Mouse (Mus musculus) kidney, adult 2 months (tissue): Measurements from ENCODE around the gene Gm11938. TPM values are rescaled to one million over a fixed set of nuclear protein-coding genes. Genes with fewer than 3 reads are reported as not detected.

Experiments
- DNase-seq: peaks from one replicate; pipeline ENCODE4 v3.0.0; 2021
- H3K27ac ChIP-seq: fragments of 200-500 bp; 2 replicates; pipeline ENCODE4 v1.5.1; 2012; ENCODE audit warnings: low read depth, low read length, control low read depth, inconsistent platforms; ENCODE audit not compliant: insufficient read depth
- H3K27me3 ChIP-seq: fragments of 200-500 bp; replicated peaks from 2 replicates; pipeline ENCODE4 v1.6.1; 2012; ENCODE audit warnings: mild to moderate bottlenecking, moderate library complexity, low read length, inconsistent platforms; ENCODE audit not compliant: control insufficient read depth, insufficient read depth
- H3K36me3 ChIP-seq: fragments of 200-500 bp; 2 replicates; pipeline ENCODE4 v1.6.1; 2012; ENCODE audit warnings: mild to moderate bottlenecking, moderate library complexity, low read length, inconsistent platforms; ENCODE audit not compliant: control insufficient read depth, insufficient read depth
- H3K4me1 ChIP-seq: fragments of 200-500 bp; 2 replicates; pipeline ENCODE4 v1.6.1; 2011; ENCODE audit warnings: low read length; ENCODE audit not compliant: control insufficient read depth, insufficient read depth
- H3K4me3 ChIP-seq: fragments of 200-500 bp; 2 replicates; pipeline ENCODE4 v1.5.1; 2011; ENCODE audit warnings: mild to moderate bottlenecking, low read depth, low read length, control low read depth; ENCODE audit not compliant: insufficient read depth
- CTCF ChIP-seq: fragments of 200-500 bp; conservative IDR thresholded peaks from 2 replicates; pipeline ENCODE4 v1.5.1; 2011; ENCODE audit warnings: low read depth, mild to moderate bottlenecking, control low read depth, low read length, moderate library complexity, mixed read lengths; ENCODE audit not compliant: insufficient read depth, insufficient read length
- POLR2A ChIP-seq: fragments of 200-500 bp; IDR thresholded peaks from one replicate; pipeline ENCODE4 v1.6.1; 2011; ENCODE audit warnings: low read depth, low read length, control low read depth
- WGBS: fragments of 180-500 bp; shearing (Covaris S2); methylation state at CpG from one replicate; pipeline ENCODE4 v1.1.7; 2018; 5-methylcytosine and 5-hydroxymethylcytosine counted together
- polyA plus RNA-seq: library from polyadenylated mRNA; depleted of rRNA; stranded (reverse); fragments of >200 nt; gene quantifications from 2 replicates; pipeline ENCODE4 v1.2.3, GENCODE M21; 2012

Gm11938 gene
- polyA plus RNA-seq, 1 experiment = not detected

DNA sequence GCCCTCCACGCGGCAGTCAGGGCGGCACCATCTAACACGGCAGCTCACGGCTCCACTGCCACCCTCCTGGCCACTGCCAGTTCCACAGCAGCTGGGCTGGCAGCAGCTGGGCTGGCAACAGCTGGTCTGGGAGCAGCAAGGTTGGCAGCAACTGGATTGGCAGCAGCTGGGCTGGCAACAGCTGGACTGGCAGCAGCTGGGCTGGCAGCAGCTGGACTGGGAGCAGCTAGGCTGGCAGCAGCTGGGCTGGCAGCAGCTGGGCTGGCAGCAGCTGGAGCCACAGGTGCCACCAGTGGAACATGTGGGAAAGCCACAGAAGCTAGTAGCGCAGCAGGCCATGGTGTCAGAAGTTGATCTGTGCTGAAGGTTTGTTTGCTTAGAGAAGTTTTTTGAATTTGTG lies 12.1 kb downstream of the Gm11938 start, which contains the start of gene Krtap1-3:
Krtap1-3 (minus strand) TSS at position 359 of the 400 bp plus-strand sequence.
- TF ChIP-seq POLR2A (no peak), CTCF (no peak)
- H3K4me1 ChIP-seq = no peaks in the 10 kb centered on the region
- 68% methylated on average over 6 of the region's 6 CpGs for WGBS
- DNase-seq = no peak
- no peak within 1 kb of the TSS for H3K4me3 ChIP-seq
- H3K27ac ChIP-seq = no peak within 1 kb of the TSS
- no peaks in the 10 kb centered on the region for H3K27me3 ChIP-seq
- H3K36me3 ChIP-seq = no peaks in the 10 kb centered on the region

DNA sequence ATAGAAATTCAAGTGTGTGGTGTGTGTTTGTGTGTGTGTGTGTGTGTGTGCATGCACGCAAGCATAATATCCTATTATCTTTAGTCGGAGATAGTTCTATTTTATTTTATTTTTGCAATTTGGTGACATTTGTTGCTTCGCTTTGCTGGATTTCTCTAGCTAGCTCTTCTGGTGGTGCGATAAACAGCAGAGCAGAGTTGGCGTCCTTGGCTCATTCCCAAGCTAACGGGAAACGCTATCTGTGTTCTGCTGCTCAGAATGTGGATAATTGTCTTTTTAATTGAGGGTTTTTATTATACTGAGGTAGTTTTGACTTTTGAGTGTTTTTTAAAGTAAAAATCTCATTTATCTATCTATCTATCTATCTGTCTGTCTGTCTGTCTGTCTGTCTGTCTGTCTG lies 18.0 kb downstream of the Gm11938 start:
- TF ChIP-seq POLR2A (no peak), CTCF (no peak)
- Histone ChIP-seq H3K4me3 (no peak overlapping the region), H3K27ac (no peak overlapping the region), H3K4me1 (no peaks in the 10 kb centered on the region), H3K36me3 (no peaks in the 10 kb centered on the region), H3K27me3 (no peaks in the 10 kb centered on the region)
- WGBS = 87% methylated on average over 7 of the region's 7 CpGs
- no peak for DNase-seq

DNA sequence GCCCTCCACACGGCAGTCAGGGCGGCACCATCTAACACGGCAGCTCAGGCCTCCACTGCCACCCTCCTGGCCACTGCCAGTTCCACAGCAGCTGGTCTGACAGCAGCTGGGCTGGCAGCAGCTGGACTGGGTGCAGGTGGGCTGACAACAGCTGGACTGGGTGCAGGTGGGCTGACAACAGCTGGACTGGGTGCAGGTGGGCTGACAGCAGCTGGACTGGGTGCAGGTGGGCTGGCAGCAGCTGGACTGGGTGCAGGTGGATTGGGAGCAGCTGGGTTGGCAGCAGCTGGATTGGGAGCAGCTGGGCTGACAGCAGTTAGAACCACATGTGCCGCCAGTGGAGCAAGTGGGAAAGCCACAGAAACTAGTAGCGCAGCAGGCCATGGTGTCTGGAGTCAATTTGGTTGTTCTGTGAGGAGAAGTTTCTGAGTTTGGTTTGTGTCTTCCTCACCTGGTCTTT lies 19.8 kb downstream of the Gm11938 start, which contains the start of gene Krtap1-4:
Krtap1-4 (minus strand) TSS at position 410 of the 460 bp plus-strand sequence.
- 77% methylated on average over 5 of the region's 5 CpGs for WGBS
- Histone ChIP-seq H3K4me3 (no peak within 1 kb of the TSS), H3K4me1 (no peaks in the 10 kb centered on the region), H3K27ac (no peak within 1 kb of the TSS), H3K27me3 (no peaks in the 10 kb centered on the region), H3K36me3 (no peaks in the 10 kb centered on the region)
- DNase-seq = no peak
- TF ChIP-seq POLR2A (no peak), CTCF (no peak)

DNA sequence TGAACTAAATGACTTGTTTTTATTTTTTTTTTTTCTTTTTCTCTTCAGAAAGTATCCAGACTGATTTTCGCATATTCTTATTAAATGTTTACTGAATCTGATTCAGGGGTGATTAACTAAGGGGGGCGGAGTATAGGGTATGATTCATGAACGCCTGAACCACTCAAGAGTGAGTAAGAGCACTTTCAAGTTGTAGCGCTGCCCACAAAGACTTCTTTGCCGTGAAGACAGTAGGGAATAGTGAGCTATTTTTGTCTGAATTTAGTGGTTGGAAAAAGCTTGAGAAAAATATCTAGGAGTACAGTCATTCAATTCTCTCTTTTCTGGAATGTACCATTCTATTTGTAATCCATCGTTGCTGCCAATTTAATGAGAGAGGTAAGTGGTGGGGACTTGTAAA lies 21.5 kb downstream of the Gm11938 start:
- TF ChIP-seq POLR2A (no peak), CTCF (no peak)
- WGBS = 83% methylated on average over 6 of the region's 6 CpGs
- H3K4me3 ChIP-seq = no peak overlapping the region
- H3K4me1 ChIP-seq = no peaks in the 10 kb centered on the region
- DNase-seq = no peak
- H3K27me3 ChIP-seq = no peaks in the 10 kb centered on the region
- H3K36me3 ChIP-seq = no peaks in the 10 kb centered on the region
- H3K27ac ChIP-seq = no peak overlapping the region

DNA sequence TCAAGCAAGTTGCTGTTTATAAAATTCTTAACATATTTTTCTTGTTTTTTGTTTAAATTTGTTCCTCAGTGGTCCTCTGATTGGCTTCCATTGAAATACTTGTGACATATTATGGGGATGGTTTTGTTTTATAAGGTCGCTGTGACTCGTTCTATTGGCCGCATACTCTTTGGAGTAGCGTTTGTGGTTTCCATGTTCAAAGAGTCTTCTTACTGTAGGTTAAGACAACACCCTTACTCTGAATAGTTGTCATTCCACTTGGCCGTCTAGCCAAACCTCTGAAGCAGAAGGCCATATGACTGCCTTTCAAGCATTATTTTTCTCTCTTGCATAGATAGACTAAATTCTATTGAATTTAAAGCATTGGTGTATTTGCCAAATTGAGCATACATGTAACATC lies 22.1 kb downstream of the Gm11938 start:
- no peak overlapping the region for H3K27ac ChIP-seq
- no peak for DNase-seq
- no peaks in the 10 kb centered on the region for H3K27me3 ChIP-seq
- H3K4me1 ChIP-seq = no peaks in the 10 kb centered on the region
- no peak overlapping the region for H3K4me3 ChIP-seq
- WGBS = 87% methylated on average over 5 of the region's 5 CpGs
- no peak for TF ChIP-seq CTCF
- TF ChIP-seq POLR2A = no peak
- no peaks in the 10 kb centered on the region for H3K36me3 ChIP-seq

DNA sequence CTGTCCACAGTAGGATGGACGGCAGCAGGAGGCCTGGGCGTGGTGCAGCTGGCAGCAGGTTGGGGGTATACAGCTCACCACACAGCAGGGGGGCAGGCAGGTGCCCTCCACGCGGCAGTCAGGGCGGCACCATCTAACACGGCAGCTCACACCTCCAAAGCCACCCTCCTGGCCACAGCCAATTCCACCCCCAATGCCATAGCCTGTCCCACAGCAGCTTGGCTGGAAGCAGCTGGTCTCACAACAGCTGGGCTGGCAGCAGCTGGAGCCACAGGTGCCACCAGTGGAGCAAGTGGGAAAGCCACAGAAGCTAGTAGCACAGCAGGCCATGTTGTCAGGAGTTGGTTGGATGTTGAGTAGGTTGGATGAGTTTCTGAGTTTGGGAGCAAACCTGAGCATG lies 22.5 kb downstream of the Gm11938 start, which contains the start of gene Krtap1-5:
Krtap1-5 (minus strand) TSS at position 381 of the 400 bp plus-strand sequence.
- Histone ChIP-seq H3K4me1 (no peaks in the 10 kb centered on the region), H3K27me3 (no peaks in the 10 kb centered on the region), H3K27ac (no peak within 1 kb of the TSS), H3K4me3 (no peak within 1 kb of the TSS), H3K36me3 (no peaks in the 10 kb centered on the region)
- no peak for DNase-seq
- WGBS = 84% methylated on average over 6 of the region's 6 CpGs
- no peak for TF ChIP-seq POLR2A
- TF ChIP-seq CTCF = no peak

DNA sequence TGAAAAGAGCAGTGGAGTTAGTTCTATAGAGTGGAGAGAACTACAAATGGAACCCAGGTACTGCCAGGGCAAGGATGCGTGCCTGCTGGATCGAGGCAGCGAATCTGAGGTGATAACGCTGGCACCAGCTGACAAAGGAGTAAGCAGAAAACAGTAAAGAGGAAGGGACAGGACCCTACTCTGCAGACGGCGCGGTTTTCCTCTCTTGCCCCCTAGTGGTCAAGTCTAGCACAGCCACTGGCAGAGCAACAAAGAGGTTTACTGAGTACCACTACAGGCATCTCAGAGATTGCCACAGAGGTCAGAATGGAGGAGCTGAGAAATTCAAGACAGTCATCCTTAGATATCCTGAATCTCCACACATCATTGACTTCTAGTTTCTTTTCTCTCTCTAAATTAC lies 29.0 kb downstream of the Gm11938 start:
- no peak overlapping the region for H3K4me3 ChIP-seq
- WGBS = 2% methylated on average over 7 of the region's 7 CpGs
- H3K27me3 ChIP-seq = no peaks in the 10 kb centered on the region; the same call in 1 of the 2 replicates
- H3K27ac ChIP-seq = no peak overlapping the region
- peak; percentile 59 for DNase-seq
- peak; percentile 77 for TF ChIP-seq CTCF
- no peak for TF ChIP-seq POLR2A
- H3K36me3 ChIP-seq = no peaks in the 10 kb centered on the region
- H3K4me1 ChIP-seq = no peaks in the 10 kb centered on the region
